Mouse (Mus musculus): Measurements from ENCODE around the gene Cenpq.
A peak's percentile ranks its signal among the peaks of the same experiment; 100 is the strongest.

Cenpq gene

DNA sequence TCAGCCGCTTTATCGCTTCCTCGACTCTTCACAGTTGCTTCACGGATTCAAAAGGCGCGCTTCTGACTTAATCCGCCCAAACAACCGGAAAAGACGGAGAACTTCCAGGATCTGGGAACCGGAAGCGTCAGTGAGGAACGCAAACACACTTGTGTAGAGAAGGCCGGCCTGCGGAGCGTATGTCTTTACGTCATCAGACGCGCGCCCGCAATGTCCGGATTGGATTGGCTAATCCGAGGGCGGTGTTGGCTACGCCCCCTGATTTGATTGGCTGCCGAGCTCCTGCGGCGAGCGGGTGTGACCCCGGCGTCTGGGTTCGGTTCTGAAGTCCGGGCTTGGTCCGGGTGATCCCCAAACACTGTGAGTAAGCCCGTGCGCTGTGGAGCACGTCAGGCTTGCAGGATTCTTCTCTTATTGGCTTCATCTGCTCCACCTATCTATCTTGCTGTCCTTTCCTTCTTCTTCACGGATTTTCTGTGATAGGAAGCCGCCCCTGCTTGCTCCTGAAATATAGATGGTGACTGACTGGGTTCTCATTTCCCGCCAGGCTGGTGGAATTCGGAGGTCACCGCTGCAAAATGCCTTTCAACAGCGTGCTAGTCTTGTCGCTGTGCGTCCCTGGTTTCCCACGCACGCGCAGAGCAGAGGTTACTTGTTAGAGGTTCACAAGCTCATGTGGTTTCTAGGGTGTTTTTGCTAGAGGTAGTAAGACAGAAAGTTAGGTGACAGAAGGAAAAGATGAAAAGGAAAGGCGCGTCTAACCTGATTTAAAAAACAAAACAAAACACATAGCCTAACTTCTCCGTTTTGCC is at the start of gene Cenpq, which contains the start of gene Mut:
Gene Cenpq, minus strand, starts transcription at position 628 of the 812 bp plus-strand sequence.
Gene Mut, plus strand, starts transcription at position 266 of the 812 bp plus-strand sequence.
- DNase-seq (ENCODE audit: extremely low spot score, low spot score) = peak; percentile 94

DNA sequence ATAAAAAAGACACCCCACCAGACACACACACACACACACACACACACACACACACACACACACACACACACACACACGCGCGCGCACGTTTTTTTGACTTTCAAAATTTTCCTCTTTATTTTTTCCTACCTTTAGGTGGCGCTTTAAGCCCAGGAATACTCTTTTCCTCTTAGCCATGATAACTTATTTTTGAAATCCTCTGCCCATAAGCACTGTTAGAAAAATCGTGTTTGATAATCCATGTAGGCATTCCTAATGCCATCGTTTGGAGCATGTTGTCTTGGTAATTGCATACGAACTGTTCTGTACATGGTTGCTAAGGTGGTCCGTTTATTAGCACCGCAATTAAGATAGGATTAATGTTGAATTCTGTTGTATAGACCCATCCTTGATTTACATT is 43.1 kb upstream of the Cenpq start:
- DNase-seq (ENCODE audit: extremely low spot score, low spot score) = no peak

DNA sequence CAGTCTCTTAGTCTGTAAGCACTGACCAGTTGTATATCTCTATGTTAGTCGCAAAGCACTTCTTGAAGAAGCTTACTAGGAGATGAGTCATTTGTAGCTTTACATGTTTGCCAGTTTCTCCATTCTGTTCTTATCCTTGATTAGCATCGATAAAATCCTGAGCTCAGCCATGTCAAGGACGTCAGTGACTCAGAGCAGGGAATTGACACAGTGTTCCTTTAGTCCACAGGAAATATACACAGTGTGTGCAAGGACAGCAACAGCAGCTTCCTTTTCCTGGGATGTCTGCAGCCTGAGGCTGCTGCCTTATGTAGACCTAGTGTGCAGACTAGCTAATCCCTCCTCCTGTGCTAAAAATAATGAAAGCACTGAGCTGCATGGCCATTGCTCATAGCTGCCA is 13.7 kb upstream of the Cenpq start:
- DNase-seq (ENCODE audit: extremely low spot score, low spot score) = no peak

DNA sequence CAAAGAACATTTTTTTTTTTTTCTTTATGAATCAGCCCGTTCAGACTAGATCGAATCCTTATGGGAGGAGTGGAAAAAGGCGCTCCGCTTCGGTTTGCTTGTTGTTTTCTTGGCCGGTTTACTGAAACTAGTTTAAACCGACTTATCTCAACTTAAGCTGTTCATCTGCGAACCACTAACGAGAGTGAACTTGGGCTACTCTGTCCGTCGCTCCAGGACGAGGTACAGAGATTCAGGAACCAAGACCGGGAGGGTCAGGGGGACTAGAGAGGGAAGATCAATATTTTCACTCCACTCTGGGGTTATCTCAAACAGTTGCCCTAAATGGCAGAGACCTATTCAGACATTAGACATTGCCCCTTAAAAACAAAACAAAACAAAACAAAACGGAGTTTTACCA is 862 bp downstream of the Cenpq start:
- DNase-seq (ENCODE audit: extremely low spot score, low spot score) = no peak

DNA sequence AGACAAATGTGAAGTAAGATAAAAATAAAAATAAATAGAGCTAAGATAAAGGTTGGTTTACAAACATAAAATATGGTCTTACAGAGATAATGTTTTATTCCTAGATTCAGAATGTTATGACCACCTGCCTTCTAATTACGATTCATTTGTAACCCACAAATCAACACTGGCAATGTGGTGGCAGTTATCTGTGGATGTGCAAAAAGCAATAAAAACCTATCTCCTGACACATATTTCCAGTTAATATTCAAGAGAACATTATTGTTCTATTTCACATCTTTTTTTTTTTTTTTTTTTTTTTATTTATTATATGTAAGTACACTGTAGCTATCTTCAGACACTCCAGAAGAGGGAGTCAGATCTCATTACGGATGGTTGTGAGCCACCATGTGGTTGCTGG is 19.3 kb downstream of the Cenpq start:
- DNase-seq (ENCODE audit: extremely low spot score, low spot score) = no peak

DNA sequence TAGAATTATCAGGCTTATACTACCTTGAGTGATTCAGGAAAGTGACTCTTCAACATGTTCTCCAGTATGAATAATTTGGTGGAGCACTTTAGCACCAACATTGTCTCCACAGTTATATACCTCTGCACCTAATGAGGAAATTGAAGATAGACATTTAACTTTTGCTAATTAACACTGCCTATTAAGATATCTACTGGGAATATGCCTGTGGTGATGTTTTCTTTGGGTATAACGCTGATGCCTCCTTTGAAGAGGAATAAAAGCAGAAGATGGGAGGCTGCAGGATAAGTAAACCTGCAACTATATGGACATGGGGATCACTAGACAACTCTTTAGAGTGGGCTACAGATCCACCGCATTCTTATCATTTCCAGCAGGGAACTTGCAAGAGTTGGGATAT is 20.6 kb downstream of the Cenpq start, which contains the start of gene Glyatl3:
Gene Glyatl3, minus strand, starts transcription at position 101 of the 400 bp plus-strand sequence.
- DNase-seq (ENCODE audit: extremely low spot score, low spot score) = no peak

DNA sequence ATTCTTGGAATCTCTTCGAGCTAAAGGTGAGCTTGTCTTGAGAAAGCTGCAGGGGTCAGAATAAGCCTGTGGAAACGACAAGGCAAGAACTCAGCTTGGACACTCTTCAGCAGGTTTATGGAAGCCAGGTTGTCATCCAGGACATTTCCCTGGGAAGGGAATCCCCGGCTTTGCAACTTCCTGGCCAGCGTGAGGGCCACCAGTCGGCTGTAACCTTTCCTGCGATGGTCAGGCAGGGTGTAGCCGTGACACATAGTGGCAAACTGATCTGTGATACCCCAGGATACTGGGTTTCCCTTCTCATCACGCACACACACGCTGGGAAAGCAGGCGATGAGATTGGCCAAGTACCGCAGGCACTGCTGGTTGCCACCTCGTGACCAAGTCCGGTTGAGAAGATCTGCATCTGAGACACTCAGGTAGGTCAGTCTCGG is 30.1 kb downstream of the Cenpq start:
- DNase-seq (ENCODE audit: extremely low spot score, low spot score) = peak; percentile 20

DNA sequence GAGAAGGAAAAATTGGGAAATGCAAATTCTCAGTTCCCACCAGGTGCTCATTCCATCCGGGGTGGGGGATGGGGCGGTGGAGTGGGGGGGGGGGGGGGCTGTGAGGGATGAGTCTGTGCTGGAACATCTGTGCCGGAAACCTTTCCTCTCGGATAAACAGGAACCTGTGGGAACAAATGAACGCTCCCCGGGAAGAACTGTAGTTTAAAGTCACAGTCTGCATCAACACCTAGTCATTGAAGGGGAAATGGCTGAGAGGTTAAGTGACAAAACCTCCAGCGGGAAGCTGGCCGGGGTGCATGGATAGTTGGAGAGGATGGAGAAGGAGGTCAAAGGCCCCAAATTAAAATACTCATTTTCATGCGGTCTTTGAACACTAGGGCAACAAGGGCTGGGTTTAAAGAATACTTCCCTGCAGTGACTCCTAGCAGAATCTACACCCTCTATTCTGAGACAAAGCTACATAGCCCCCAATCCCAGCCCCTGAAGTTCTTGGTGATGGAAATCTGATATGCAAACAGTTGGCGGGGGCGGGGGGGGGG is 30.7 kb downstream of the Cenpq start:
- DNase-seq (ENCODE audit: extremely low spot score, low spot score) = no peak

DNA sequence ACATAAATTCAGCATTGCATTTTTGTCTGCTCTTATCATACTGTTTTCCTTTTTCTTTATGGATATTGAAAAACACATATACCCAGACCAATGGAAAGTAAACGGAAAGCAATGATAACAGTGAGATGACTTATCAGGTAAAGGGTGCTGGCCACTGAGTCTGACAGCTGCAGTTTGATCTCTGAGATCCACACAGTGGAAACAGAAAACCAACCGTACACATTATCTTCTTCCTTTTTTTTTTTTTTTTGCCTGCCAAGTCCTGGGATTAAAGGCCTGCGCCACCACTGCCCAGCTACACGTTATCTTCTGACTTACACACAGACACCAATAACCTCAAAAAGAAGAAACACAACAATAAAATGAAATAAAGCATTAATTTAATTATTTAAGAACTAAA is 31.5 kb downstream of the Cenpq start:
- DNase-seq (ENCODE audit: extremely low spot score, low spot score) = no peak

DNA sequence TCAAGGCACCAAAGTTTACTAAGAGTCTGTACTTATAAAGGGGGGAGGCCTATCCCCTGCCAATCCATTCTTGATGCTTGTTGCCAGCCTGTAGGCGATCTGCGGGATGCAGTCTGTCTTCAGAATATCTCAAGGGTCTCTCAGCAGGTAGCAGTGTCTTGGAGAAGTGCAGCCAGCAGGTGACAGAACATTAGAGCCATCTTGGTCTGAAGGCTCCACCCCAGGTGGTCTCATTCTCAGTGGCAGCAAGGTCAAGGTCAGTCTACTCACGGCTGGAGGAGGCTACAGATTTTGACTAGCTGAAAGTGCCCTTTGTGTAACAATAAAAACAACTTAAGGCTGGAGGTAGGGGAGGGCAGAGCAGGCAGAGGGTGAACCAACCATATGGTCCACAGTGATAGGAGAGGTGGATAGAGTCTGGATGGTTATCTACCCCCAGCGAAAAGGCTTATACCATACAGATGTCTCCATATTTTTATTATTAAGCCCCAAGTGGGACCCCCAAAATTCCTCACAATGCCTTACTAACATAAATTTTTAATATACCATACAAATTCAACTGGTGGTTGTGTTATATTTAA is 35.0 kb downstream of the Cenpq start:
- DNase-seq (ENCODE audit: extremely low spot score, low spot score) = no peak

DNA sequence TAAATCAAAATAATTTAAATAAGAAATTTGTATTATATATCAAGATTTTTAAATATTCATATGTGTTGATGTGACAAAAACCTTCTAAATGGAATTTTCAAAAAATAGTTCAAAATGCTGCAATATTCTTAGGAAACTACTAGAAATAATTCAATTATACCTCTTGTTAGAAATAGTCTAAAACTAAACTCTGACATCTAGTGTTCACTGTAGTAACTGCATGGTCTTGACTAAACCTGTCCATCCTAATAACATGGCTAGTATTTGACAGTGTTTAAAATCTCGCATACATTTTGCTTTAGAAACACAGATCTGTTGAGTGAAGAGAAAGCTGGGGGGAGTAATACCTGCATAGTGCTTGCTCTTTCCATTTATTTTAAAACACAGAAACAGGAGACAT is 38.0 kb downstream of the Cenpq start:
- no peak for DNase-seq (ENCODE audit: extremely low spot score, low spot score)

DNA sequence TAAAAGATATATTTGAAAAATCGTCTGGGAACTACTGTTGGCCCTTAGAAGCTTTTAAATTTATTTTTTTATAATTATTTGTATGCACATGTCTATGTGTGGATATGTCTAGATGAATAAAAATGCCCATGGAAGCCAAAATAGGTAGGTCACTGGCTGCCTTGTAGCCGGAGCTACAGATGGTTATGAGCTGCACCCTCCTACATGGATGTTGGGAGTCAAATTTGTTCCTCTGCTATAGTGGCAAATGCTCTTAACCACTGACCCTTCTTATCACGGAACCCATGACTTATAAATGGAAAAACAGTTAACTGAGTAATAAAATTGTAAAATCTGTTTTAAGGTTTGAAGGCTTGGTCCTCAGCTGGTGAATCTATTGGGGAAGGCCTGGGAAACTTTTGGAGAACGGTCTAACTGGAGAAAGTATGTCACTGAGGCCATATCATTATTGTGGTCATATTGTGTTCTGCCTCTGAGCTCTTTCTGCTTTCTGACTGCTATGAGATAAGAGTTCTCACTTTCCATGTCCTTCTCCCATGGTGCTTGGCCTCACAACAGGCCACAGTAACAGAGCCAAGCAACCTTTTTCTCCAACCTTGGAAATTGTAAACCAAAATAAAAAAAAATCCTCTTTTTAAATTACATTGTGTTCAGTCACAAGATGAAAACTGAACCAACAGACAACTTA is 46.9 kb downstream of the Cenpq start:
- DNase-seq (ENCODE audit: extremely low spot score, low spot score) = no peak

DNA sequence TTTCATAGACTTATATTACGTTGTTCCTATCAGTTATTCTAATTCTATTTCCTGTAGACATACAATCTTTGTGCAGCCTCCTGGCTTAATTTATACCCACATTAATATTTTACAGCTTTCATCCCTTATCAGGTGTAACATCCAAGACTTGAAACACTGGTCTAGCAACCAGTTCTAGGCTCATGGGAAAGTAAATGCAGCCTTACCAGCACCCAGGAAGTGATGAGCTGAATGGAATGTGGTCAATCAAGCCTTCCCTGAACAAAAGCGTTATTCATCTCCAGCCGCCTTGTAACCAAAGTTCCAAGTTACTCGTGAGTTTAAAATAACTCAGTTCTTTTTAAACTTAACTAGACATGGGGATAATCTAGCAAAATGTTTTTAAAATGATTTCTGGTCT is 49.7 kb downstream of the Cenpq start:
- no peak for DNase-seq (ENCODE audit: extremely low spot score, low spot score)

DNA sequence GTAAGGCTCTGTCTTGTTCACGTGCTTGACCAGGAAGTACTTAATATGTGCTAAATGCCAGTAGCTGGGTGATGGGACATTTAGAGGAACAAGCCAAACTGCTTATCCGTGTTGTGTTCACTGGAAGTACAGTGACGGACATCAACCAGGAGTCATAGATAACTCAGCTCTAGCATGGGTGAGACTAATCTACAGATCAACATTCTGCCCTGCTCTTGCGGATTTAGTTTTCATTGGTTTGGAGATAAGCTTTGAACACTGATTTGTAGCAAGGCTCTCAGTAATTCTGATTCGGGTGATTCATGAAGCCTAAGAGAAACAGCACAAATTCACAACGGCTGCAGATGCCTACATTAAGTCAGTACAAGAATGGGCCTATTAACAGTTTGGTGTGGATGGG is 52.7 kb downstream of the Cenpq start:
- no peak for DNase-seq (ENCODE audit: extremely low spot score, low spot score)

DNA sequence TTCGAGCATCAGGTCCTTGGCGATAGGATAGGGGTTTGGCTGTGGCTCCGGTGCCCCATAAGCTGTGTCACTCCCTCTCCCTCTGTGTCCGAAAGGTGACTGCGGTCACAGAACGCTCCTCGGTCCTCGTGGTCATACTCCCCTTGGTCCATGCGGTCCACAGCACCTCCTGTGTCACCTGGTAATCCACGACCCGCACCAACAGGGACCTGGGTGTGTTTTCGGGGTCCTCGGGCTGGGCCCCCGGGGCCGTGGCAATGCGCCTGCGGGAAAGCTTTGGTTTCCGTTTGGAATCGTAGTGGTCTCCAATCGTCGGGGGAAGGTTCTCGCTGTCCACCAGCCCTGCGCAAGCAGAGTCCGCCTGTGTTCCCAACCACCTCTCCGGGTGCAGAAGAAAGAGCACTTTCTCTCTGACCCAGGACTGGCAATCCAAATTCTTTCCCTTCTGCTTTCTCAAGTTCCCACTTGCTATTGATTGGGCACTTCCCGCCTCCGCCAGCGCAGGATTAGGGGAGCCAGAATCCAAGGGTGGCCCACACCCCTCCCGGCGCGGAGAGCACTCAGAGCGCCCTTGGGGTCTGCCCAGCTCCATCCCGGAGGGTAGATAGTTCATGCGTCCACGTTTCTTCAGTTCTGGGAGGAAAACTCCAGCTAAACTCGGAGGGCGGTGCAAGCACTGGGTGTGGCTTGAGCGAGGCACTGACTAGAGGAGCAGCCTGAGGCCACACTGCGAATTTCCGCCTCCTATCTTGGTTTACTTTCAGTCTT is 54.7 kb downstream of the Cenpq start, which contains the start of gene 9130008F23Rik:
Gene 9130008F23Rik, minus strand, starts transcription at position 636 of the 768 bp plus-strand sequence.
- DNase-seq (ENCODE audit: extremely low spot score, low spot score) = peak; percentile 67

DNA sequence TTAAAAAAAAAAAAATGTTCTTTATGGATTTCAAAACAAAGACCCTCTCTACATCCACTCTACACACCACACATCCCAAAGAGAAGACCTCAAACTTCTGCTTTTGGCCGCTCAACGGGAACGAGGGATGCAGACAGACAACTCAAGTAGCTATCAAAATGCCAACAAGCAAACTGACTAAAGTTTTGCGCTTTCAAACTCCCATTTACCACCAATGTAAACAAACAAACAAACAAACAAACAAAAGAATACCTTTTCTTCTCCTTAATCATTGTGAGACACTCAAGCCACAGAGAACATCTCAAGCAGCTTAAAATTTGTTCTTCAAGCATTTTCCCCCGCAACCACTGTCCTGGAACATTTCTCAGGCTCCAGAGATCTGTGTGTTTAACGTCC is 55.3 kb downstream of the Cenpq start:
- no peak for DNase-seq (ENCODE audit: extremely low spot score, low spot score)

DNA sequence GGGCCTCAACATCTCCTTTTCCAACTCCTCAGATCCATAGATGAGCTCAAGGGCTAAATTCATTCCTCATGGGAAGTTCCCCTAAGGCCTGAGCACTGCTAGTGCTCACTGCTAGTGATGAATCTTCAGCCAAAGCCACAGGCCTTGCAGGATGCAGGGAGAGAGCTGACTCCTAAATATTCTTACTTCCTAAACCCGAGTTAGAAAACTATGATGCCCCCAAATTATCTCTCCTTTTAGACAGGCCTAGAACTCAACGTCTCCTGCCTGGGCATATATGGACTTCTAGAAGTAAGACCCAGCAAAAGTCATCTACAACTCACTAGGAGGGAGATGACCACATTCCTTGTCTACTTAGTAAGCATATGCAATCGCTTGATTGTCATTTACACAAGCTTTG is 57.1 kb downstream of the Cenpq start:
- no peak for DNase-seq (ENCODE audit: extremely low spot score, low spot score)

DNA sequence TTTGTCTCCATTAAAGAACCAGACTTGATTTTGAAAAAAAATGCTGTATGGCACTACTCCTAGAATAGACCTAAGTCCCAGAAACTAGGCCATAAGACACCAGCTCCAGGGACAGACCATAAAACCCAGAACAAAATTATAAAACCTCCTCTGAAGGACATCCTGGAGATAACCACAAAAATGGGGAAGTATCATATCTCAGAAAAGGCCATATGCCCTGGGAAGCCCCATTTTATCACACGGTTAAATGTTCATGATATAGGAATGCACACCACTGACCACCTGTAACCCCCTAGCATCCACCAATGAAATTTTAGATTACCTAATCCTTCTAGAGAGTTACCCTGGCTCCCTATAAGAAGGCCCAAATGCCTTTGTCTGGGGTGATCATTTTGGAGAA is 59.3 kb downstream of the Cenpq start:
- DNase-seq (ENCODE audit: extremely low spot score, low spot score) = no peak

DNA sequence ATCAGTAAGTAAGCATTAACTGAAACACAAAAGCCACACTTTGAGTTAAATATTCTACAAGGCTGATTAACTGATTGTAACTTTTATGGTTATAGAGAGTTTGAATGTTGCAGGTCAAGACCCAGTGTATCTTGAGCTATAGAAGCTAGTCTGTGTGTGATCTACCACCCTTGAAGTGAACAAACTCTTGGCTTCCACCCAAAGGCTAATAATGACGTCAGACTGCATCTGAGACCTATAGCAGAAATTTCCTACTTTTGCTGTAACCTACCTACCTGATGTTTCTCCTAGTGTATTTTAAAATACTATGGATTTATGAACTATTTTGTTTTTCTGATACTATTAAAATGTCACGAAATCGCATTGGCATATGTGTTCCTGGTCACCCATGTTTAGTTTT is 60.1 kb downstream of the Cenpq start:
- DNase-seq (ENCODE audit: extremely low spot score, low spot score) = no peak

DNA sequence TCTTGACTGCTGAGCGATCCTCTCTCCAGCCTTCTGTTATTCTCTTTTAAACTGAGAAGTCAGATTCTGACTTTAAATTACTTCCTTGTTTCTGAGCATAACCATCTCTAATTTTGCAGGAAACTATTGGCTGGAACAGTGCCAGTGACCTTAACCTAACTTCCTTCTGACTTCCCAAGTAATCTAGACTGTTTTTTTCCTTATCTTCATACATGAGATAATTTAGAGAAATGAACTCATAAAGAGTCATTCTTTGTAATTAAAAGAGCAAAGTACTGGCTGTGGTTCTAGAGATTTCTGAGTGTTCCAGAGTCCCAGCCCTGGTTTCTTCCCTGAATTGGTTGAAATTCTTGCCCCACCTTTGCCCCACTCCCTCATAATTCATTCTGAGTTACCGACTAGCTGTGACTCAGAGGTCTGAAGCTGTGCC is 61.2 kb downstream of the Cenpq start:
- DNase-seq (ENCODE audit: extremely low spot score, low spot score) = no peak

Measured in neural tube, embryonic 10.5 days (tissue).